Mouse (Mus musculus) C2C12 (cell line): ENCODE results near the gene Capza1.

ENCODE experiments used
- CEBPB ChIP-seq: IDR thresholded peaks from one replicate; pipeline ENCODE4 v1.6.1; 2011; ENCODE audit warnings: low read depth, mild to moderate bottlenecking, control low read depth, moderate library complexity
- CTCF ChIP-seq: IDR thresholded peaks from one replicate; pipeline ENCODE4 v1.5.1; 2011; ENCODE audit not compliant: control insufficient read depth, insufficient read depth, insufficient read length
- FOSL1 ChIP-seq: IDR thresholded peaks from one replicate; pipeline ENCODE4 v1.8.0; 2011; ENCODE audit warnings: mild to moderate bottlenecking, low read length; ENCODE audit not compliant: poor library complexity, insufficient read depth, severe bottlenecking
- MAX ChIP-seq: IDR thresholded peaks from one replicate; pipeline ENCODE4 v1.6.1; 2011; ENCODE audit warnings: mild to moderate bottlenecking, control low read depth
- MYOD1 ChIP-seq: IDR thresholded peaks from one replicate; pipeline ENCODE4 v1.6.1; 2011; ENCODE audit warnings: low read depth; ENCODE audit not compliant: control insufficient read depth, insufficient read length
- MYOG ChIP-seq: IDR thresholded peaks from one replicate; pipeline ENCODE4 v1.6.1; 2011; ENCODE audit not compliant: control insufficient read depth, insufficient read length; ENCODE audit errors: extremely low read depth
- USF1 ChIP-seq: IDR thresholded peaks from one replicate; pipeline ENCODE4 v1.6.1; 2011; ENCODE audit warnings: low read depth, mild to moderate bottlenecking, control low read depth, moderate library complexity

- no peak for TF ChIP-seq CTCF
- no peak for TF ChIP-seq USF1
- no peak for TF ChIP-seq MYOD1
- no peak for TF ChIP-seq MAX
- no peak for TF ChIP-seq MYOG
- TF ChIP-seq CEBPB = no peak
- no peak for TF ChIP-seq FOSL1
Observed at GRCm38 (mm10) chr3:104795661-104796340, 68.5 kb downstream of the Capza1 start.
